Comparison of ENCODE assay signal across 14 mouse cellular contexts in genomic region chr9:91004214-91004613, GRCm38 (mm10).
DNase-seq lines count a peak whose midpoint lies in the region; ATAC-seq lines count a peak whose summit lies in the region.
"Had no signal": no experiment of that assay in that cellular context is flagged by ENCODE, and none has a peak within 500 bp of the region (broad histone marks: within the 10 kb centered on the region; RNA-seq: fewer than 3 reads in every experiment).

No protein-coding gene starts in this region.

- no peak overlapping the region for H3K4me3 ChIP-seq in embryonic facial prominence, embryonic 12.5 days
- H3K4me3 ChIP-seq: liver, embryonic 12.5 days had no signal

- H3K9ac ChIP-seq in embryonic facial prominence, embryonic 12.5 days = no peak overlapping the region
- H3K9ac ChIP-seq: liver, embryonic 12.5 days had no signal

- WGBS in embryonic facial prominence, embryonic 12.5 days = 43% methylated on average over 4 of the region's 4 CpGs

- no peaks in the 10 kb centered on the region for H3K27me3 ChIP-seq in embryonic facial prominence, embryonic 12.5 days
- H3K27me3 ChIP-seq: liver, embryonic 12.5 days had no signal

- no peaks in the 10 kb centered on the region for H3K4me1 ChIP-seq in embryonic facial prominence, embryonic 12.5 days
- H3K4me1 ChIP-seq: liver, embryonic 12.5 days had no signal

- H3K4me2 ChIP-seq in embryonic facial prominence, embryonic 12.5 days (replicated peaks) = no peak overlapping the region
- H3K4me2 ChIP-seq: liver, embryonic 12.5 days had no signal

- no peaks in the 10 kb centered on the region for H3K9me3 ChIP-seq in embryonic facial prominence, embryonic 12.5 days
- H3K9me3 ChIP-seq: liver, embryonic 12.5 days had no signal

- DNase-seq in embryo, embryonic 11 days = peak; percentile 37
- DNase-seq in embryo, embryonic 10.5 days (ENCODE audit: low spot score) = no peak
- DNase-seq in layer of hippocampus, postnatal 10 days (ENCODE audit: low spot score in 2 of 2) = peak; percentile 5 to 10
- DNase-seq in layer of hippocampus, adult 18-20 months (ENCODE audit: low spot score in 2 of 2) = no peak
- DNase-seq in gastrocnemius, postnatal 36 days = peak; percentile 47 to 58
- no peak for DNase-seq in heart, postnatal 4 days
- no peak for DNase-seq in ovary, postnatal 14 days (ENCODE audit: low spot score)
- DNase-seq: heart, adult 11 months; heart, postnatal 10 days; kidney, postnatal 14 days; lung, postnatal 36 days; retina, postnatal 1 day had no signal

- no peaks in the 10 kb centered on the region for H3K36me3 ChIP-seq in embryonic facial prominence, embryonic 12.5 days
- H3K36me3 ChIP-seq: liver, embryonic 12.5 days had no signal

- H3K27ac ChIP-seq in embryonic facial prominence, embryonic 12.5 days = no peak overlapping the region
- H3K27ac ChIP-seq: liver, embryonic 12.5 days had no signal

- 0 out of 2 replicates have a peak, but pooled peaks have one; percentile 74 for ATAC-seq in embryonic facial prominence, embryonic 12.5 days (ENCODE audit: insufficient number of reproducible peaks, insufficient read depth, low FRiP score, low TSS enrichment)
- ATAC-seq: liver, embryonic 12.5 days had no signal

- intact Hi-C loops in gastrocnemius, postnatal 36 days (cut with DNase I) = no loop called here

Comparison
In these comparisons a context has a peak if more than half of its experiments do, and no peak if none do; other contexts are left out.
1. DNase-seq: peak in embryo, embryonic 11 days (single experiment), layer of hippocampus, postnatal 10 days (2 of 2) and gastrocnemius, postnatal 36 days (2 of 2); none in embryo, embryonic 10.5 days (single experiment), layer of hippocampus, adult 18-20 months (0 of 2), heart, postnatal 4 days (single experiment) and ovary, postnatal 14 days (single experiment).